Mouse (Mus musculus) thymus, postnatal 0 days (tissue): ENCODE measurements around the gene Trmt61a. TPM values are rescaled to one million over a fixed set of nuclear protein-coding genes. Genes with fewer than 3 reads are reported as not detected.

Experiments used
- DNase-seq: peaks from one replicate; pipeline ENCODE4 v3.0.0-alpha.2; 2015; ENCODE audit warnings: low spot score
- polyA plus RNA-seq: library from polyadenylated mRNA; unstranded; fragments of >200 nt; fragmentation: Nextera tagmentation; extraction: Ambion mirVana; gene quantifications from 2 replicates; pipeline ENCODE4 v1.2.1, GENCODE M21; 2015

Trmt61a gene
- polyA plus RNA-seq, 1 experiment from 2014 or later, result 12.0 TPM

DNA sequence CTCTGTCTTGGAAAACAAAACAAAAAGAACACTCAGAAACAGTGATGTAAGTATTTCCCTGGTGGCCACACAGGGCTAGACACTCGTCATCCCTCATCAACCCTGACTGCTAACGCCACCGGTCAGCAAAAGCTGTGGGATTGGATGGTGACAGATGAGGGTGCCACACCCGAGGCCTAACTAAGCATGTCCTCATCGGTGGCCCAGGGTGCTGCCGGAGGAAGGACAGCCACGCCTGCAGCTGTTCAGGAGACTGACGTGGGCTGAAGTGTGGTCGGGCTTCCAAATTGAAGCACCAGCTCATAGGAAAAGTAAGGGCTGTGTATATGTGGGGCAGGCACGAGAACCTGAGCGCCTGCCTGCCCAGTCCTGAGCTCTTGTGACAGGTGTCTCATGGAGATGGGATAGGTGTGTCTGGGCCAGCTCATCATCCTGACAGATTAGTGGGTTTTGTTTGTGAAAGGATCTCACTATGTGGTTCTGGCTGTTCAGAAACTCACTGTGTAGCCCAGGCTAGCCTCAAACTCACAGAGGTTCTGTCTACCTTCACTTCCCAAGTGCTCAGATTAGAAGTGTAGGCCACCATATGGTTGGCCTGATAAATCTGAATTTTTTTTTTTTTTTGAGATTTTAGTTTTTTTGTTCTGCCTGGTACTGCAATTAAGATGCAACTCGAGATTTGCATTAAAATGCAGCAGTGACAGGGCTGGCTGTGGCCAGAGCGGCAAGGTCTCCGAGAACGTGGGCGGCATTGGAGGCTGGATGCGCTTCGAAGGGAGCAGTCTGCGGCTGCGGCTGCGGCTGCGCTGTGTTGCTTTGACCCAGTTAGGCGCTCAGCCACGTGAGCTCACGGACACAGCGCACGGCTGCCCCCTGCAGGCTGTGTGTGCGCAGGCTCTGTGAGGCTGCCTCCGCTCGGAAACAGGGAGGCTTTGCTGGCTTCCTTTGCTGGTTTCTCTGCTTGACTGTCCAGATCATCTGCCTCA lies 54.2 kb downstream of the Trmt61a start:
- peak; percentile 95 for DNase-seq

DNA sequence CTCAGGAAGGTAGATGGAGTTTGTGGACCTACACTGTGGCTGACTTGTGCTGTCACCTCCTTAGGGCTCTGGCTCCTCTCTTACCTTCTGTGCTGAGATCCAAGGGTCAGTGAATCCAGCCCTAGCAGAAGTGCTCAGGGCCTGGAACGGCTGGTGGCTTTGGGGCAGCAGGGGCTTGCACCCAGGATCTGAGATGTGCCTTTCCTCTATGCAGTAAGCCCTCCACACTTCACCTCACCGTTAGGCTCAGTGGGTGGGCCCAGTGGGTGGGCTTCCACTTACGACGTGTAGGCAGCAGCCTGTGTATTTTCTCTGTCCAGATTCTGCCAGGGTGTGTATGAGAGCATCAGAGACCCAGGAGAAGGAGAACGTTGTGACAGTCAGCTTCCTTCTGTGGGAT lies 55.0 kb downstream of the Trmt61a start:
- DNase-seq, result no peak

Other genes starting within 250 kb of the Trmt61a start
- gene Tnfaip2, start 235.6 kb upstream of the Trmt61a start, polyA plus RNA-seq, result 9.0 and 9.1 TPM in 2 replicates
- gene Gm266, start 192.3 kb upstream of the Trmt61a start, polyA plus RNA-seq, result 20.6 and 21.1 TPM in 2 replicates
- 660 and 662 TPM in 2 replicates for gene Eif5, start 140.1 kb upstream of the Trmt61a start, polyA plus RNA-seq
- gene Mark3, start 103.6 kb upstream of the Trmt61a start, polyA plus RNA-seq, result 25.5 and 35.1 TPM in 2 replicates
- 137 and 143 TPM in 2 replicates for gene Ckb, start 5.8 kb upstream of the Trmt61a start, polyA plus RNA-seq
- 50.7 and 54.1 TPM in 2 replicates for gene Bag5, start 35.2 kb downstream of the Trmt61a start, polyA plus RNA-seq
- gene Apopt1, start 35.2 kb downstream of the Trmt61a start, polyA plus RNA-seq, result 60.1 and 66.6 TPM in 2 replicates
- gene Klc1, start 80.7 kb downstream of the Trmt61a start, polyA plus RNA-seq, result 46.9 and 52.2 TPM in 2 replicates
- 5.0 and 5.7 TPM in 2 replicates for gene Xrcc3, start 135.8 kb downstream of the Trmt61a start, polyA plus RNA-seq
- gene Zfyve21, start 136.1 kb downstream of the Trmt61a start, polyA plus RNA-seq, result 73.7 and 76.6 TPM in 2 replicates
- gene Ppp1r13b, start 230.0 kb downstream of the Trmt61a start, polyA plus RNA-seq, result 17.0 and 18.3 TPM in 2 replicates